Mouse (Mus musculus) thymus, adult 2 months (tissue): ENCODE results near the gene Ssr4. TPM values are rescaled to one million over a fixed set of nuclear protein-coding genes. Genes with fewer than 3 reads are reported as not detected.

Source experiments
- DNase-seq: peaks from one replicate; pipeline ENCODE4 v3.0.0; 2021
- H3K27ac ChIP-seq: fragments of 200-500 bp; 2 replicates; pipeline ENCODE4 v1.5.1; 2012; ENCODE audit warnings: low read length, control low read depth; ENCODE audit not compliant: control insufficient read depth, insufficient read depth
- H3K27me3 ChIP-seq: fragments of 200-500 bp; 2 replicates; pipeline ENCODE4 v1.6.1; 2012; ENCODE audit warnings: mild to moderate bottlenecking, low read length, moderate library complexity, mixed read lengths; ENCODE audit not compliant: control insufficient read depth, insufficient read depth
- H3K36me3 ChIP-seq: fragments of 200-500 bp; 2 replicates; pipeline ENCODE4 v1.6.1; 2012; ENCODE audit warnings: mild to moderate bottlenecking, low read length, moderate library complexity; ENCODE audit not compliant: control insufficient read depth, insufficient read depth
- H3K4me1 ChIP-seq: fragments of 200-500 bp; replicated peaks from 2 replicates; pipeline ENCODE4 v1.6.1; 2012; ENCODE audit warnings: low read length; ENCODE audit not compliant: control insufficient read depth, insufficient read depth
- H3K4me3 ChIP-seq: fragments of 200-500 bp; 2 replicates; pipeline ENCODE4 v1.5.1; 2012; ENCODE audit warnings: mild to moderate bottlenecking, low read length, control low read depth, moderate library complexity; ENCODE audit not compliant: control insufficient read depth, insufficient read depth
- CTCF ChIP-seq: fragments of 200-500 bp; IDR thresholded peaks from 2 replicates; pipeline ENCODE4 v1.5.1; 2012; ENCODE audit warnings: mild to moderate bottlenecking, control low read depth, low read length, moderate library complexity, borderline replicate concordance; ENCODE audit not compliant: control insufficient read depth, poor library complexity, insufficient read depth; ENCODE audit errors: extremely low read depth
- POLR2A ChIP-seq: fragments of 200-500 bp; IDR thresholded peaks from 2 replicates; pipeline ENCODE4 v1.6.1; 2012; ENCODE audit warnings: mild to moderate bottlenecking, low read length, control low read depth, moderate library complexity; ENCODE audit not compliant: control insufficient read depth, poor library complexity, insufficient read depth; ENCODE audit errors: extremely low read depth
- WGBS: fragments of 180-500 bp; shearing (Covaris S2); methylation state at CpG from one replicate; pipeline ENCODE4 v1.1.7; 2018; 5-methylcytosine and 5-hydroxymethylcytosine counted together
- polyA plus RNA-seq: library from polyadenylated mRNA; depleted of rRNA; stranded (reverse); fragments of >200 nt; gene quantifications from 2 replicates; pipeline ENCODE4 v1.2.3, GENCODE M21; 2012; rRNA removed

The Ssr4 gene
- polyA plus RNA-seq, 1 experiment: 216 TPM

GRCm38 (mm10) chrX:73835731-73836130, 48.9 kb downstream of the Ssr4 start:
- Histone ChIP-seq H3K36me3 (no peaks in the 10 kb centered on the region), H3K27me3 (no peaks in the 10 kb centered on the region), H3K4me1 (no peaks in the 10 kb centered on the region), H3K4me3 (no peak overlapping the region), H3K27ac (no peak overlapping the region)
- DNase-seq: no peak
- WGBS: 100% methylated on average over 1 of the region's 1 CpGs
- TF ChIP-seq CTCF (no peak), POLR2A (no peak)

GRCm38 (mm10) chrX:73836691-73837090, 49.9 kb downstream of the Ssr4 start:
- WGBS: 91% methylated on average over 3 of the region's 3 CpGs
- DNase-seq: no peak
- H3K36me3 ChIP-seq: no peaks in the 10 kb centered on the region
- TF ChIP-seq CTCF: no peak
- TF ChIP-seq POLR2A: no peak
- H3K27me3 ChIP-seq: no peaks in the 10 kb centered on the region
- no peaks in the 10 kb centered on the region for H3K4me1 ChIP-seq
- no peak overlapping the region for H3K4me3 ChIP-seq
- no peak overlapping the region for H3K27ac ChIP-seq

Other genes with a start within 250 kb of the Ssr4 start
- 1.1 and 1.2 TPM in 2 replicates for gene Dusp9, start 147.6 kb upstream of the Ssr4 start, polyA plus RNA-seq
- gene Pnck, start 126.9 kb upstream of the Ssr4 start, polyA plus RNA-seq: 6.4 and 6.9 TPM in 2 replicates
- 38.1 and 44.5 TPM in 2 replicates for gene Slc6a8, start 113.9 kb upstream of the Ssr4 start, polyA plus RNA-seq
- gene Bcap31, start 70.9 kb upstream of the Ssr4 start, polyA plus RNA-seq: 45.8 and 54.4 TPM in 2 replicates
- 73.8 and 76.3 TPM in 2 replicates for gene Abcd1, start 70.4 kb upstream of the Ssr4 start, polyA plus RNA-seq
- gene Plxnb3, start 29.9 kb upstream of the Ssr4 start, polyA plus RNA-seq: 0.46 and 0.86 TPM in 2 replicates
- 4.9 and 5.4 TPM in 2 replicates for gene Srpk3, start 12.6 kb upstream of the Ssr4 start, polyA plus RNA-seq
- 327 and 378 TPM in 2 replicates for gene Idh3g, start 131 bp upstream of the Ssr4 start, polyA plus RNA-seq
- gene Pdzd4, start 37.9 kb downstream of the Ssr4 start, polyA plus RNA-seq: 6.2 and 7.3 TPM in 2 replicates
- 0.06 and 0.26 TPM in 2 replicates for gene Avpr2, start 105.1 kb downstream of the Ssr4 start, polyA plus RNA-seq
- 7.1 and 7.5 TPM in 2 replicates for gene L1cam, start 109.1 kb downstream of the Ssr4 start, polyA plus RNA-seq
- gene Arhgap4, start 134.8 kb downstream of the Ssr4 start, polyA plus RNA-seq: 574 and 583 TPM in 2 replicates
- 82.0 and 102 TPM in 2 replicates for gene Naa10, start 134.9 kb downstream of the Ssr4 start, polyA plus RNA-seq
- gene Renbp, start 143.8 kb downstream of the Ssr4 start, polyA plus RNA-seq: 13.7 and 16.1 TPM in 2 replicates
- 193 and 271 TPM in 2 replicates for gene Hcfc1, start 179.3 kb downstream of the Ssr4 start, polyA plus RNA-seq
- 166 and 182 TPM in 2 replicates for gene Irak1, start 236.9 kb downstream of the Ssr4 start, polyA plus RNA-seq